Mouse (Mus musculus): Measurements from ENCODE around the gene Pappa.

Gene Pappa

GRCm38 (mm10) chr4:65123741-65124224, at the start of gene Pappa:
Gene Pappa, plus strand, starts transcription at chr4:65124174.
- DNase-seq (ENCODE audit: low spot score) = no peak

- no peak for DNase-seq (ENCODE audit: low spot score)
These were observed 45.9 kb upstream of the Pappa start for GRCm38 (mm10) chr4:65077906-65078615.

- DNase-seq (ENCODE audit: low spot score) = no peak
These were observed 37.1 kb upstream of the Pappa start for GRCm38 (mm10) chr4:65086864-65087263.

- DNase-seq (ENCODE audit: low spot score) = no peak
These were observed 36.4 kb upstream of the Pappa start for GRCm38 (mm10) chr4:65087592-65087991.

- DNase-seq (ENCODE audit: low spot score) = no peak
These were observed 31.8 kb upstream of the Pappa start for GRCm38 (mm10) chr4:65092191-65092590.

- DNase-seq (ENCODE audit: low spot score) = no peak
These were observed 3.6 kb upstream of the Pappa start for GRCm38 (mm10) chr4:65120329-65120728.

DNA sequence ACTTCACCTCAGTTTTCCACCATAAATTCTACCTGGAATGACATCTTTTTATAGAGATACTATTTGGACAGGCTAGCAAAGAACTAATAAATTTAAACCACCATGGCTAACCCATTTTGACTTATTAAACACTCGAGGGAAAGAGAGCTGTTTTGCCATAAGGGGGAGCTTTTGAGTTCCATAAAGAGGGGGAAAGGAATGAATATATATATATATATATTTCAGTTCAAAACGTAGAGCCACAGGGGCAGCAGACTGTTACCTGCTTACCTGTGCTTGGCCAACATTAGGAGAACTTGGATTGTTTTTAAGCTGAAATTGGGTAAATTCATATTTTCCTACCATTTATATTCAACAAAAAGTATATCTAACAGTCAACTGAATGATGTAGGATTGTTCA, 1.1 kb upstream of the Pappa start:
- no peak for DNase-seq (ENCODE audit: low spot score)

- DNase-seq (ENCODE audit: low spot score) = no peak
These were observed 586 bp downstream of the Pappa start for GRCm38 (mm10) chr4:65124369-65125151.

DNA sequence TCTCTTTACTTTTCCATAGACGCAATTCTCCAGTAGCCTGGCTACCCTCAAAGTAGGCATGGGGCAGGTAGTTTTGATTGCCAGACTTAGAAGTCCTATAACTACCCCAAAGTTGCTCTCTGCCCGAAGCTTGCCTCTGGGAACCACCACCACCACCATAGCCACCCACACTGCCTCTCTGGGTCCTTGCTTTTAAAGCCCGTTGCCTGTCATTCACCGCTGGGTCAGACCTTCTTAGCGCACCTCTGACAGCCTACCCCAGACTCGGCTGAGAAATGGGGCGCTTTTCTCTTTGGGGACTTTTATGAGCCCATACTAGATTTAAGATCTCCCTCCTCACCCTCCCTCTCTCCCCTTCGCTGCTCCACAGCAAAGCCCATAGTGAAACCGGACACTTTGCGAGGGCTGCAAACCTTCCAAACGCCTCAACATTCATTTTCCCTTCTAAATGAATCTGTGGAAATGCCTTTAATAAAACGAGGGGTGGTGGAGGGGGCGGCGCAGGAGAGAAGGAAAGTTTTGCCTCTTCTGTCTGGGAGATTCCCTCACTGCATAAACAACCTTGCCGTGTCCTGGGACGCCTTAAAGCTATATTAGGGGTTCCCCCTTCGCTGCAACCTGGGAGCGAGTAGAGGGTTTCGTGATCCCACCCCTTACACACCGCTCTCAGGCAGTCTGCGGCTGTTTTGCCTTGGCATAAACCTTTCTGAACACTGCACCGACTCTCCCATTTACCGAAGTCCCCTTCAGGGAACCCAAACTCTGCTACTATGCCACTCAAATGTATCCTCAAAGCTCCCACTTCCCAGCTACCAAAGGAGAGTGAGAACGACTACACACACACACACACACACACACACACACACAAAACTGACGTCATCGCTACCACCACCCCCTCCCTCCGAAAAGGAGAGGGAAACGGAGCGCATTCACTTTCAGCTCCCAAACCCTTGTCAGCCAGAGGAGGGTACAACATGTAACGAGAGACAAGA, 1.7 kb downstream of the Pappa start:
- no peak for DNase-seq (ENCODE audit: low spot score)

DNA sequence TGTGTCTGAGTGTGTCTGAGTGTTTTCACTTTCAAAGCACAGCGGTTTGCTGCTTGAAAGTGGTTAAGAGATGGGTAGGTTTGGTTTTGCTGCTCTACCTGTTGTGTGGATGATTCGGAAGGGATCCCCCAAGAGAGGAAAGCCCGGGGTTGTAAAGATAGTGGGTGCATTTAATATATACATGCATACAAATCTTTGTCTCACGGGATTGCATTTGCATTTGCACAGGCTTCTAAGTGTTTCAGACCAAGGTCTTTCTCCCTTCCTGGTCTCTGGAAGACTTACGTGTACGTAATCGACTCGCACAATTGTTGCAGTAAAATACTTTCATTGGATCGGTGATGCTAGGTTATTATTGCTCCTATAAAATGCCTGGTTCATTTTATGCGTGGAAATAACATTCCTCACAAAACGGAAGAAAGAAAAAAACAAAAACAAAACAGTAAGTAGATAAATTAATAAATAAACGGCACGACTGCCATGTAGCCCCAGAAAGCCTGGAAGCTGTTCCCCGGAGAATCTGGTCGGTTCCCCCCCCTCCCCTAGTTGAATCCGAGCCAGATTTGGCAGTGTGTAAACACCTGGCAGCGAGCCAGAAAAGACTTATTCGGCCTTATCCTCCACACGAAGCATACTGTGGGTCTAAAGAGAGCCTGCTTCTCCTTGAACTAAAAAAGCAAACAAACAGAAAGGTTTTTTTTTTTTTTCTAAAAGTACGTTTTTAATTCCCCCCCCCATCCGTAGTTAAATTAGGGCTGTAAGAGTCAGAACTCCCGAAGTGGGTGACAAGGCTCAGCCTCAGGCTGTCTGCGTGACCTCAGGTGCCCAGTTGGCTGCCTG, 2.7 kb downstream of the Pappa start:
- DNase-seq (ENCODE audit: low spot score) = no peak

DNA sequence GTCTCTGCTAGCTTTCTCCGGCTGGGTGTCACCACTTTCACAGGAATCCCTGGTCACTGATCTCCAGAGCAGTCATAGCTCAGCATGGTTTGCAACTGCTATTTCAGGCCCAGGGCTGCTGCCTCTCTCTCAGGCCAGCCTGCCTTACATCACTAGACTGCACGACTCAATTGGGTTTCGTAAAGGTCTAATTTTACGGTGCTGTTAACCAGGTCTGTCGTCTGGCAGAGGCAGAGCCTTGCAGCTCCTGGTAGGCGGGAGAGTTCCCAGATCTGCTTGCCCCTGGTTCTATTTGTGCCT, 3.3 kb downstream of the Pappa start:
- DNase-seq (ENCODE audit: low spot score) = no peak

GRCm38 (mm10) chr4:65132657-65133056, 8.7 kb downstream of the Pappa start:
- DNase-seq (ENCODE audit: low spot score) = no peak

- no peak for DNase-seq (ENCODE audit: low spot score)
These were observed 10.4 kb downstream of the Pappa start for GRCm38 (mm10) chr4:65134358-65134757.

- DNase-seq (ENCODE audit: low spot score) = no peak
These were observed 11.1 kb downstream of the Pappa start for GRCm38 (mm10) chr4:65135109-65135508.

GRCm38 (mm10) chr4:65136541-65136940, 12.6 kb downstream of the Pappa start:
- DNase-seq (ENCODE audit: low spot score) = no peak

GRCm38 (mm10) chr4:65146936-65147335, 23.0 kb downstream of the Pappa start:
- DNase-seq (ENCODE audit: low spot score) = no peak

DNA sequence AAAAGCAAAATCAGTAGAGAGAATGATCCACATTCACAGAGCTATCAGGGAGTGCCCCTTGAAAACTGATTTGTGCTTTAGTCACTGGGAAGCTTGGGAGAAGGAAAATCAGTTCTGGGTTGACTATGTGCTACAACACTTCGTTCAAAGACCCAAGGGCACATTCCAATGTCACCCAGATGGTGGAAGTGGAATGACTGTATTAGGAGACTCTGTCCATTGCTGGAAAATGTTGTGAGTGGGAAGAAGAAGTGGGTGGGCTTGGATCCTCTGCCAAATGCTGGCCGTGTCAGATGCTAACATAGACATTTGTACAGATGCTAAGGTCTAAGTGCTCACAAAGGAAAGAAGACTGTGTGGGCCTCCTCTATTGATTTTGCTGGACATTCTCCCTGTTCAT, 29.6 kb downstream of the Pappa start:
- no peak for DNase-seq (ENCODE audit: low spot score)

- no peak for DNase-seq (ENCODE audit: low spot score)
These were observed 32.3 kb downstream of the Pappa start for GRCm38 (mm10) chr4:65156231-65156630.

DNA sequence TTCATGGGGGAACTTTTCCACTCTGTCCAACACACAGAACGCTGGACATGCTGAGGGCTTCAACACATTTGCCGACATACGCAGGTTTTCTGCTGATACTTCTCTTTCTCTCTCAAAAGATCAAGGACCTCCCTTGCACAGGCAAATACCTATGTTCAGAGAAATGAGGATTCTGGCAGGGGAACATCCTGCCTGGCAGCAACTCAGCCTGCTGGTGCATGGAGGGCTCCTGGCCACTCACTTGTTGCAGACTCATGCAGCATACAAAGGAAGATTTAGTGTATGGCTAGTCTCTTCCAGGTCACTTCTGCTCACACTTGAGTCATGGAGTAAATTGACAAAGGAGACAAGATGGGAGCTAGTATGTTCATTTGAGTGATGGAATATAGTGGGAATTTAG, 34.7 kb downstream of the Pappa start:
- no peak for DNase-seq (ENCODE audit: low spot score)

GRCm38 (mm10) chr4:65159481-65159880, 35.5 kb downstream of the Pappa start:
- no peak for DNase-seq (ENCODE audit: low spot score)

GRCm38 (mm10) chr4:65163698-65164097, 39.7 kb downstream of the Pappa start:
- DNase-seq (ENCODE audit: low spot score) = no peak
